Mouse (Mus musculus): ENCODE measurements at regions not wholly inside any gene's neighbourhood (a gene's known extent, or its start where the extent isn't known, plus 50 kb on each side); places are given as distances from the start of the nearest gene placed in this dataset.

DNA sequence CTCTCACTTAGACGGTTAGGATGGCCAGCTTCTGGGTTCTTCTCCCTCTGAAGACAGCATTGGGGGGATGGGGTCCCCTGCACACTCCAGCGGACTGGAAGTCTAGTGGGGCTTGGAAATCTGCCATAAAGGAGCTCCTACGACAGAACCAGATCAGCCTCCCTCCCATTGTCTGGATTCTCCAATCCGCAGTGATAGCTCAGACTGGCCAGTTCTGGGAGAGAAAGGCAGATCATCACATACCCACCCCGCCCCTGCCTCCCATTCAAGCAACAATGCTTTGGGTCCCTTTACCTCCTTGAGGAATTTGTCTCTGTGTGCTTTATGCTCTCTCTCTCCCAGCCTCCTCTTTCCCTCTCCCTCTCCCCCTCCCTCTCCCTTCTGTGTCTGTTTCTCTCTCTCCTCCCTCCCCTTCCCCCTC, 292.5 kb downstream of the Pdcd6ip start:
- no peak for DNase-seq

DNA sequence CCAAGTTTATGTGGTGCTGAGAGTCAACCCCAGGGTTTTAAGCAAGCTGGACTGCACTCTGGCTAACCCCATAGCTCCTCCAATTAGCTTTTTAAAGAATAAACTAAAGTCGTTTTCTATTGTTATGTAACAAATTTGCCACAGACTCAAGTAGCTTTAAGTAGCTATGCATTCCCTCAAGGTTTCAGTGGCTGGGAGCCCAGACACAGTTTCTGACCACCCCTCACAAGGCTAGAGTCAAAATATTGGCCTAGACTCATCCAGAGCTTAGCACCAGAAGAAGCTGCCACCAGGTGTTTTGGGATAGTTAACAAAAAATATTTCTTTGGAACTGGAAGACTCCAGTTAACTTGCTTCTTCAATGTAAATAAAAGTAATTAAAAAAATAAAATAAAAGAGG, 293.4 kb downstream of the Pdcd6ip start:
- DNase-seq = no peak

DNA sequence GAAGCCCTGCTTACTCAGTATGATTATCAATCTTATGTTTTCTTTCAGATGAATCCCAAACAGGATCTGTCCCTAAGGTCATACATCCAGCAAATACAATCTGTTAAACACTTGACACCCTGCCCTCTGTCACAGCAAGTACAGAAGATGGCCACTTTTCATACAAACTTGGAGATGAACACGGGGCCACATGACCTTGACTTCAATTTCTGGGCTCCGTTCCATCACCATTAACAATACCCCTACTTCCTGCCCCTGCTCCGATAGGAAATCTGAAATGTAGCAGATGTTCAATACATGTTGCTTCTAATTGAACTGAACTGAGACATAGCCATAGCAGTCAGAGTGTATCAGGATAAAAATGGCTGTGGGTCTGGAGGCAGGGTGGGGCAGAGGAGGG, 294.2 kb downstream of the Pdcd6ip start:
- DNase-seq = no peak

DNA sequence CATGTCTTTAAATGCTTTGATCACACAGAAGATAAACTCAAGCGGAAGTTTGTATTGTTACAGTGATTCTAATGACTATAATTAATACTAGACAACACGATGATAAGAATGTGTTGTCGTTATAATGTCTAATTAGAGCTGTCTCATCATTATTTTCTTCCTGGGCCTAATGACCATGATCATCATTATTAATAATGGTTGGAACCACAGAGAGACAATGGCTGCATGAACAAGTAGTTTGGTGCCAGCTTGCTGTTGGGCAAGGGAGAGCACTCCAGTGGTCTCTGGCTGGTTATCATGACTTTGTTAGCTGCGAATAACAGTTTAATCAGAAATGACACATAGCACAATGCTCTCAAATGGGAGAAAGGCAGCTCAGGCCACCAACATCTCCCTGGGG, 296.4 kb downstream of the Pdcd6ip start:
- DNase-seq = no peak

DNA sequence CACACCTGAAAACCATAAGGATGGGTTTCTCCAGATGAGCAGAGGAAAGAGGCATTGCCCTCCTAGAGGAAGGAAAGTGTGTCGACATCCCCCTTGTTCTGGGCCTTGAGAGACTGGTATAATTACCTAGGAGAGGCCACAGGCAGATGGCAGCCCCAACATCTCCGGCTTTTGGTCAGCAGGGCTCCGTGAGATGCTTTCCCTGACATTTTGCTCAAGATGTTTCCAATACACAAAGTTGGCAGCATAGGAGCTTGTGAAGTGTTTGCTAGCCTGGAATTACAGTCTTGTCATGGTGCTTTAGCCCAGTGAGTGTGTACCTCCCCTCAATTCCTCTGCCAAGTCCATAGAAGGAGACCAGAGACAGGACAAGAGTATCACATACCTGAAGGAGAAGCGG, 299.5 kb downstream of the Pdcd6ip start:
- DNase-seq = no peak

DNA sequence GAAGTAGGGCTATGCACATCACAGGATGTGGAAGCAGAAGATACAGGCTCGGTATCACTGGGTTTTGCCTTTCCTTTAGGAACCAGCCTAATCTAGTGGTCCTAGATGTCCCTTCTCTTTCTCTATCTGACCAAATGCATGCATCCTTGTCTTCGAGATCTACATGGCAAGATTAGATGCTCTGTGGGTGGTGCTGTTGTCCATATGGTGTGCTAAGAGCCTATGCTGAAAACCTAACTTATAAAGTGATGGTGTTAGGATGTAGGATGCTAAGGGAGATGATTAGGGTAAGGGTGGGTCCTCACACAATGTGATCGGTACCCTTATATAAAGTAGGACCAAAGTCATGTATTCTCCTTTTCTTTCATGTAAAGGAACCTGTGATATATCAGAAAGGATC, 313.7 kb downstream of the Pdcd6ip start:
- no peak for DNase-seq

DNA sequence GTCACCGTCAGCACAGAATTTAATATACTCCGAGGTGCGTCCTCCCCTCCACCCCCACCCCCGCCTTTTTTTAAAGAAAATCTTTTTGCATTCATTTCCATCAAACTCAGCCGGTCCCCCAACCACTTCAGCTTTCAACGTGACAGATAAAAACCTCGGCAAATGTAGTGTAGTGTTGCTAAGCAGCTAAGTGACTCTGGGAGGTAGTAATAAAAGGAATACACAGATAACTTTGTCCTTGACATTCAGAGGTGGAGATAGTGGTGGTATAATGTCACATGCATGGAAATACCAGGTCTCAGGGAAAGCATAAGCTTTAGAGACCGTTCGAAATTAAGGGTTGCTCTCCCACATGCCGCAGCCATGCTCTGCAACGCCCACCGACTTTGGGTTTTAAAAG, 320.7 kb downstream of the Pdcd6ip start:
- DNase-seq = no peak

DNA sequence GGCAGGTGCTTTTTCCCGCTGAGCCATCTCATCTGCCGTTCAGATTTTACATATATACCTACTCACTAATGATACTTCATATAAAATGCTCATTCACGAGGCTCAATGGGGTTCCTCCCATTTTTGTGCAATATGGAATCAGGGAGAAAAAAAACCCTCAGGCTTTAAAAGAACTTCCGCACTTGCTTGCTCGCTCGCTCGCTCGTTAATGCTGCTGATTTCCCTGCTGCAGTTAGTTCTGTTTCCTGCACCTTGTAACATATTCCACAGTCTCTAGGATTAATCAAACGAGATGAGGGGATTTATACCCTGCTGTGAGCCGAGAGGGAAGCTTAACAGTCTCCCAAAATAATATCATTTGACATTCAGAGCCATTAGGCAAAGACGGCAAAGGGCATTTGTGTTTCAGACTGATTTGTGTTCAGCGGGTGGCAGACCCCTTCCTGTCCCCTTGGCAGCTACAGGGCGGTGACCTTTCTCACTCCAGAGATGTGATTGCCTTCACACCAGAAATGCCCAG, 326.4 kb downstream of the Pdcd6ip start:
- DNase-seq = no peak

DNA sequence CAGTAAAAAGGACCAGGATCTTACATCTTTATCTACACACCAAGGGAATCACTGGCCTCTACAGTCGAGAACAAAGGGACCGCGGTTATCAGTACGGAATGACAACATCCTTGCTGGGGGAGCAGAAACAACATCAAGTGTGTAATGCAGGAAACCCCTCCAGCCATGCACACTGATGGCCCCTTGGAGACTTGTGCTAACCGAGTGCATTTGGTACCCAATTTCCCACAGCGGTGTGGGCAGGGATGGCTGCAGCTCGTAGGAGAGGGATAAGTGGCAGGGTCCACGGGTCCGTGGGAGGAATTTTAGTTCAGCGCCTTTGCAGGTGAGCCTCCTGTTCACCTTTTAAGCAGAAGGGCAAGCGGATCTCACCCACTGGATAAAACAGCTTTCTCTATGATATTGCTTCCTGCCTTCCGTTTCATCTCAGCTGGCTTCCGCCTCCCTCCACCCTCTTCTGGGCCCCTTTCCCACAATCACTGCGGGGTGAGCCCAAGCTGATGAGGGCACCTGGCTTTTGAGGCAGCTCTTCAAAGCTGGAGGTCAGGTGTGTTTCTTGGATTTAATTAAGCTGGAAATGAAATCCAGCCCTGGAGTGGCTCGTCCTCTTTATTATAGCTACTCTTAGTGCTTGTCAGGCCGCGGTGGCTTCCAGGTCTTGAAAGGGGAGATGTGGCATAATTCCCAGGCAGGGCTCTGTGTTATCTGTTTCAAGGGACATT, 327.5 kb downstream of the Pdcd6ip start:
- no peak for DNase-seq

DNA sequence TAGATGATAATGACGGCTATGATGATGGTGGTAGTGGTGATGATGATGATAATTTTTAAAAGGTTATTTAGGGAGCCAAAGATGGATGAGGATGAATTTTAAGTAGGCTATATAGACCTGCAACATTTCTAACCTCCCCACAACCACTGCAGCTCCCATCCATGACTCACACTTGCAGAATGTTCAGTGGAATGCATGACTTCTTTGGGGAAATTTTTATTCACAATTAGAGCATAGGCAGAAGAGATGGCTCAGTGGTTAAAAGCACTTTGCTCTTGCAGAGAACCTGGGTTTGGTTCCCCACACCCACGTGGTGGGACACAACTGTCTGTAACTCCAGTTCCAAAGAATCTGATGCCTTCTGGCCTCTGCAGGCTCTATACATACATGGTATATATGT, 329.5 kb downstream of the Pdcd6ip start:
- DNase-seq = no peak

DNA sequence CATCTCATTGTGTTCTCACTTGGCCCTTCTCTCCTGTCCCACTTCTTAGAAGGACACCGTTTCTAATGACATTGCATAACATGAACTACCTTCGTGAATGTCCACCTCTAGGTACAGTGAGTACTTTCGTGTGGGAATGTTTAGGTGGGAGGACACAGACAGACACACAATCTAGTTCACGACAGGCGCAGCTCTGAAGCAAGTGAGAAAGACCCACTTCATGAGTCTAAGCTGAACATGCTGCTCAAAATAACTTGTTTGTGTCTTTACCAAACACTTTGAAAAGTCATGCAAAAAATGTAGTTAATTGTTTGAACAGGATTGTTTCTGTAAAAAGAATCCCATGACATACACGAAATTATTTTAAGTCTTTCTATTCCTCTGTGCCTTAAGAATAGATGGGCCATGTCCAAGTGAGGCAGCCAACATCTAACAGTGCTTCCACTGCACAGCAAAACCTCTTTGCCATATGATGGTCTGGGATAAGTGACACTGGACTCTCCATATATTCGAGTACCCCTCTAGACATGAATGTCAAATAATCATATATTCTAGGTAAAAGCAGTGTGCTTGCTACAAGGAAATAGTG, 336.2 kb downstream of the Pdcd6ip start:
- no peak for DNase-seq

DNA sequence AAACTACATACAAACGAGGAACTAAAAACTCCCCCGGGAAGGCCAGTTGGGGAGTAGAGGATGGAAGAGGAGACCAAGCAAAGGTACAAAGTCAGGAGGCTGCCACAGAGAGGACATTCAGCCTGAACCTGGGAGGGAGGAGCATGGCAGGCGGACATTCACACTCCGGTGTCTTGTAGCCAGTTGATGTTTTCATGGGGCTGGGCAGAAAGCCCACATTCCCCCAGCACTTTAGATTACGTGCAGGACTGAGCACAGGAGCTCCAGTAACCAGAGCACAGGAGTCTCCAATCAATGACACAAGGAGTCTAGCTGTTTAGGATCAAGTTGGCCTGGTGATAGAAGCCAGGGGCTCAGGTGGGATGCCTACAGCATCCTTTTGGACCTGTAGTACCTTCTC, 360.1 kb downstream of the Pdcd6ip start:
- DNase-seq = no peak

DNA sequence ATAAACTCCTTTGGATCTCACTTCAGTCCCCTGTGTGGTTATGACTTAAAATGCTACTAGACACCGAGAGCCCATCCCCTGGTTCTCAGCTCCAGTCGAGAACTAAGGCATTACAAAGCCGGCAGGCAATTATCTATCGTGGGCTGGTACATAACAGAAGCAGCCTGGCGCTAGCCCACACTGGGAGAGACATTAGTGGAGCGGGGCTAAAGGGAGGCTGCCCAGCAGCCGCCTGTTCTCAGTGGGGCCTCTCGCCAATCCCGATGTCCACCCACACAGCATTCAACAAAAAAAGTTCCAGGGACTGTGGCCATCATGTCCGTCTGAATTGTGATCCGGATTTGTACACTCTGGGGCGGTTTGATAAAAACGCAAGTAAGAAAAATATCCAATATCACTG, 361.5 kb downstream of the Pdcd6ip start:
- no peak for DNase-seq

DNA sequence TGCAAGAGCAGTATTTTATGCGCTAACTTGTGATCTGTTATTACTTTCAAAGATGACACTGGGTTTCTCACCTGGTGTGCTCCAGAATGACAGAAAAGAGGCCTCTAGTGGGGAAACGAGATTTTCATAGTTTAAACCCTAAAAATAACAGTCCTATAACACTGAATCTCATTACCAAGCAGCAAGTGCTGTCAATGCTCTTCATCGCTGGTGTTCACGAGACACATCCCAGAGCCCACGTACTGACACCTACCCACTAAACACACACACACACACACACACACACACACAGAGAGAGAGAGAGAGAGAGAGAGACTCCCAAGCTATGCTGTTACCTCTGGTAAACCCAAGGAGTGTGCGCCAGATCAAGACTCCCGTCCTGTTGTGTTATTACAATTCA, 365.9 kb downstream of the Pdcd6ip start:
- DNase-seq = no peak

DNA sequence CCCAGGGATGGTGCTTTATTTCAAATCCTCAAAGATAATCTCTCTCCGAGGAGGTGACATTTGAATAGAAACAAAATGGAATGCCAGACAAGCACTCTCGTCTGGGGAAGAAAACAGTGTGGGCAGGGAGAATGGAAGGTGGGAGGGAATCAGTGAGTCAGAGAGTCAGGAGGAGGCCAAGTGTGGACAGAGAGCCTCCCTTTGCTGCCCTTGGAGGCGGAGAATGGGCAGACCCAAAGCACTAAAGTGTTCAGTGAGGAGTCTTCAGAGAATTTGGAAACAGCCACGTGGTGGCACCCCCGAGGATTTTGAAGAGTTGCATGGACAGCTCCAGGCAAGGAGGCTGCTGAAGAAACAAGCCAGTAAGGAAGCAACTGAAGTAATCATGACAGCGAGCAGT, 367.2 kb downstream of the Pdcd6ip start:
- peak; percentile 2 for DNase-seq

DNA sequence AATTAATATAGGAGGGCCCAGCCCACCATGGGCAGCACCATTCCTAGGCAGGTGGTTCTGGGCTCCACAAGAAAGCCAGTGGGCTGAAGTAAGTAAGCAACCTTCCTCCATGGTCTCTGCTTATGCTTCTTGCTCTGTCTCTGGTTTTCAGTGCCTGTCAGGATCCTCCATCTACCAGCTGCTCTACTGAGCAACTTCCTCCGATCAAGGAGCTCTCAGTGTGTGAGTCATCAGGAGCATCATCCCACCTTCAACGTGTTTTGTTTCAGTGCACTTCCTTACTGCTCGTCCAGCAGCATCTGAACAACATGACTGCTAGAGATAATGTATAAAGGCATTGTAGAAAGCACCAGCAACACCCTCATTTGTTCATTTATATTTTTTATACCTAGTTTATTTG, 368.0 kb downstream of the Pdcd6ip start:
- DNase-seq = no peak

DNA sequence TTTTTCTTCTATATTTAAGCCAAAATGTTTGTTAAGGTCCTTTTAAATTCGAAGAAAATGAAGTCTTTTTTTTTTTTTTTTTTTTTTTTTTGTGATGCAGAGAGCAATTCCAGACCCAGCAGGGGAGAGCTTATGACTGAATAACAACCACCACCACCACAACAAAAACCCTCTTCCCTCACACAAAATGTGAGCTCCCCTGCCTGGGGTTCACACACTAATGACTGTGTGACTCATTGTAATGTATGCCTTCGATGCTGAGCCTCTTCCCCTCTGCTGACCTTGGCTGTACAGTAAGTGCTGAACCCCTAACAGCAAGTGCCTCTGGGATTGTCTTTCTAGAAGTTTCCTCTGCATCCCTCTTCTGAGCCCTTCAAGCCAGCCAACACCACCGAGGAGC, 383.6 kb downstream of the Pdcd6ip start:
- no peak for DNase-seq

DNA sequence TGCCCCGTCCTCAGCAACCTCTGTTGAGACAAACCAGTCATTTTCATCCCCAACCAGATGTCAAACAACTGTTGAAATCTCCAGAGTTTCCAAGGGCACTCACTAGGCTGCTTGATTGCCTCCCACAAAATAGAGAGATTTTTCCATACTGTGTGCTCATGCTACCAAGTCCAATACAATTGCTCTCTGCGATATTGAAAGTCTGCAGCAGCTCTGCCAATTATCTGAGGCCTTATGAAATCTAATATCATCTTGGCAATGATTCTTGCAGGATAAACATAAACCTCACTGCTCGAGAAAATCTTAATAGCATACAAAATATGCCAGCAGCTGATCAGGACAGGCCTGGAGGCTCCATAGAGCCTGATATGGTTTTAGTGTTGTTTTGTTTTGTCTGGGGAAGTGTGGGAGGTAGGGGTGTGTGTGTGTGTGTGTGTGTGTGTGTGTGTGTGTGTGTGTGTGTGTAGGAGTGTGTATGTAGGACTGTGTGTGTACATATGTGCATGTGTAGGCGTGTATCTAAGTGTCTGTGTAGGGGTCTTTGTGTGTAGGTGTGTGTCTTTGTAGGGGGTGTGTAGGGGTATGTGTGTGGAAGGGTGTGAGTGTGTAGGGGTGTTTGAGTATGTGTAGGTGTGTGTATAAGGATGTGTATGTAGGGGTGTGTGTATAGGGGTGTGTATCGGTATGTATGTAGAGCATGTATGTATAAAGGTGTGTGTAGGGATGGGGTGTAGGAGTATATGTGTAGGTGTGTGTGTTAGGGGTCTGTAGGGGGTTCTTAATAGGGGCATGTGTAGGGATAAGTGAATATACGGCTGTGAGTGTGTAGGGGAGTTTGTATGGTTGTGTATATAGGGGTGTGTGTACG, 398.1 kb downstream of the Pdcd6ip start:
- DNase-seq = no peak

DNA sequence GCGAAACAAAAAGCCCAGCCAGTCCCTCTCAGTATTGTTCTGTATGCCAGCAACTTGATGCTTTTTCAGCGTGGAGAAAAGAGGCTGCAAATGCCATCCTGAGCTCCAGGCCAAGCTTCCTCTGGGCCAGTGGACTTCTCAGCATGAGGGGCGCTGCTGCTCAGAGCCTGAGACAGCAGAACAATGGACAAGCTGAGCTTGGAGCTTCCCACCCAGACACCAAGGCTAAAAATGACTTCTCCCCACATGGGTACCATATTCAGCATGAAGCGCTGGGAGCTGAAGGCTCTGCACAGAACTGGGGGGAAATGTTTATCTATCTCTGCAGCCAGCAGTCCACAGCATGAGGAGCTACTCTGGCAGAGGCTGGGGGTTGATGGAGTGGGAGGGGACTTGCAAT, 402.3 kb downstream of the Pdcd6ip start:
- no peak for DNase-seq

DNA sequence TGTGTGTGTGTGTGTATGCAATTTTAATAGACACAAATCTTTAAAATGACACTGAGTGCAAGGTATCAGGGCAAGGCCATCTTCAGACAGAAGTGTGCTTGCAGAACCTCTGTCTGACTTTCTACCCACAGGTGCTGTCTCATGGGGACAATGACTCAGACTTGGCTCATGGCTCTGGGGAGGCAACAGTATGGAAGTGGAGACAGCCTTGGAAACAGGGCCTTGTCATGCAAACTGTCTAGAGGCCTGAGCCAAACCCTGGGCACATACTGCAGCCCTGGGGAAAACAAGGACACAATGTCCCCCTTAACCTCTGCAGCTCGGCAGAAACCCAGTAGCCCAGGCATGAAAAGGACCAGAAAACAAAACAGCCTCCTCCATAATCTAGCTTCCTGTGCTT, 405.6 kb downstream of the Pdcd6ip start:
- DNase-seq = no peak

DNA sequence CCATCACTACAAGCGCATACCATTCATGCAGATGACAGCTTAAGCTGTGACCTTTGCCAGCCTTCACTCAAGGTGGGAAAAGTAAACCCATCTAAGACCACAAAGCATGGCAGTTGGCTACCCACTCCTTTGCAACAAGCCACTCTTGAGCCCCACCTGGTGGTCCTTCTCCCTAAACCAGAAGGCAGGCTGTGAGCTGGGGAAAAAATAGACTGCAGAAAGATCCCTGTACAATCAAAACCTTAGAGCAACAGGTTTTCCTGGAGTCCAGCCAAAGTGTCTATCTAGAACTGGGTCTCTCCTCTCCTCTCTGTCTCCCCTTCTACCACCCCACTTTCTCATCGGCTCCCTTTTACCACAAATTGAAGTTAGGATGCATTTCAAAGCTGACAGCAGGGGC, 407.2 kb downstream of the Pdcd6ip start:
- no peak for DNase-seq

DNA sequence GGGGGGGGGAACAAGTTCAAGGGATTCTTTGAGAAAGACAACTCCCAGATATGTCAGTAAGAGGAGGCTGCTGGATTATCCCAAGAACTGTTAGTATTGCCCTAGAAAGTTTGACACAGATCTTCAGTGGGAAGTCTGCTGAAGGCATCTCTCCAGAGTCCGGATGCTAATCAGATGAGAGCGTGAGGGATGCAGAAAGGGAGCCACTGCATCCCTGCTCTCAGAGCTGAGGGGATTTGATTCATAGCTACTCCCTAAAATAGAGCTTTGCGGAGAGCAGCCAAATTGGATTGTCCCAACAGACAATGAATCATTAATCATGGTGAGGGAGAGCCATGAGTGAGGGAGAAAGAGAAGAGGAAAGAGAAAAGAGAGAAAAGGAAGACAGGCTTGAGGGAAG, 408.2 kb downstream of the Pdcd6ip start:
- no peak for DNase-seq

DNA sequence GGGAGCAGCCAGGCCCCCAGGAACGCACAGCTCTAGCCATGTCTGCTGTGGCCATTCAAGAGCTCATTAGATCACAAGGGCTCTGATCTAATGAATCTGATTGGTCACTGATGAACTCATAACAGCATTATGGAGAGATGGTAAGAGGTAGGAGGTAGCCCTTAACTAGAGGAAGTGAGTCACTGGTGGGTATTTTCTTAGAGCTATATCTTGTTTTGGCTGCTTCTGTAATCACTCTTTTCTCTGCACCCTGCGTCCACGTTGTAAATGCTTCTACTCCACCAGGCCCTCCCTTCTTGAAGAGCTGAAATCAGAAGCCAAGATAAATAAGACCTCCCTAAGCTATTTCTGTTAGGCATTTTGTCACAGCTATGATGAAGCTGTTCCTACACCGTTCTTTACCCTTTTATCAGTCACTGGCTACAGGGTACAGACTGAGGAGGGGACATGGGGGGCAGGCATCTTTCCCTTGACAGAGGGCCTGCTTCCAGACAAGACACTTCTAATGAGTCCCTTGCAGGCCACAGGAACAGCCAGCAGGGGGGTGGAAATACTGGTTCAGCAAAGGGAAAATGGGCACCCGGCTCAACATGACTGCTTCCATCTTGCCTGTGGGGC, 412.1 kb downstream of the Pdcd6ip start:
- DNase-seq = no peak

DNA sequence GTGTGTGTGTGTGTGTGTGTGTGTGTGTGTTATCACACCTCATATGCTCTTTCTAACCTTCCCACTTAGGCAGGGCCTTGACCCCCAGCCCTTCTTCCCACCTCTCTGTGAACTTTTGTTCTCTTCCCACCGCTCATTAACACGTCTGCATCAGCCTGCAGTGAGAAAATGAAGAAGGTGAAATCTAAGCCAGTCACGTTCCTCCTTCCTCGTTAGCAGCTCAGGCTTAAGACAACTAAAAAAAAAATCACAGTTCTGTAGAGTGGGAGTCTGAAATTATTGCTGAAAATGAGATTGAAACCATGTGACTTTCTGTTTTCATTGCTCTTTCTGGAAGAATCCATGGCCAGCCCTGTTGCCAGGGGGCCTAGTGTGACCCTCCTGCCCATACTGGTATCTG, 420.7 kb downstream of the Pdcd6ip start:
- DNase-seq = no peak

All from kidney, adult 11 months (tissue).